Mouse (Mus musculus) cortical plate, adult 2 months (tissue): Measurements from ENCODE around the gene Cobl.

Experiments used
- CTCF ChIP-seq: fragments of 200-500 bp; IDR thresholded peaks from 2 replicates; pipeline ENCODE4 v1.5.1; 2011; ENCODE audit warnings: mild to moderate bottlenecking, control low read depth, low read length; ENCODE audit not compliant: insufficient read depth; ENCODE audit errors: extremely low read depth
- POLR2A ChIP-seq: fragments of 200-500 bp; IDR thresholded peaks from 2 replicates; pipeline ENCODE4 v1.6.1; 2011; ENCODE audit warnings: mild to moderate bottlenecking, low read length, control low read depth; ENCODE audit not compliant: insufficient read depth; ENCODE audit errors: extremely low read depth

GRCm38 (mm10) chr11:12493791-12494190 is 29.0 kb upstream of the Cobl start:
- TF ChIP-seq CTCF (no peak), POLR2A (no peak)
